Mouse (Mus musculus): ENCODE results near the gene Abcd2.

The Abcd2 gene

GRCm38 (mm10) chr15:91161153-91161552 lies 30.4 kb downstream of the Abcd2 start:
- no peak for DNase-seq (ENCODE audit: low spot score)

GRCm38 (mm10) chr15:91153311-91153710 lies 38.3 kb downstream of the Abcd2 start:
- DNase-seq (ENCODE audit: low spot score) = no peak

GRCm38 (mm10) chr15:91152592-91152991 lies 39.0 kb downstream of the Abcd2 start:
- no peak for DNase-seq (ENCODE audit: low spot score)

GRCm38 (mm10) chr15:91124584-91124983 lies 67.0 kb downstream of the Abcd2 start:
- DNase-seq (ENCODE audit: low spot score) = no peak

- no peak for DNase-seq (ENCODE audit: low spot score)
Observed at GRCm38 (mm10) chr15:91112555-91113209, 78.9 kb downstream of the Abcd2 start.

- DNase-seq (ENCODE audit: low spot score) = no peak
Observed at GRCm38 (mm10) chr15:91108102-91108659, 83.4 kb downstream of the Abcd2 start.

GRCm38 (mm10) chr15:91104934-91105333 lies 86.7 kb downstream of the Abcd2 start:
- DNase-seq (ENCODE audit: low spot score) = no peak

- no peak for DNase-seq (ENCODE audit: low spot score)
Observed at GRCm38 (mm10) chr15:91104276-91104675, 87.3 kb downstream of the Abcd2 start.

- no peak for DNase-seq (ENCODE audit: low spot score)
Observed at GRCm38 (mm10) chr15:91103814-91104213, 87.8 kb downstream of the Abcd2 start.

GRCm38 (mm10) chr15:91103305-91103704 lies 88.3 kb downstream of the Abcd2 start:
- no peak for DNase-seq (ENCODE audit: low spot score)

GRCm38 (mm10) chr15:91096606-91097005 lies 95.0 kb downstream of the Abcd2 start:
- no peak for DNase-seq (ENCODE audit: low spot score)

Data from urinary bladder, postnatal 10 days (tissue).